ENCODE assay signal across 8 mouse cellular contexts in the genomic region with DNA sequence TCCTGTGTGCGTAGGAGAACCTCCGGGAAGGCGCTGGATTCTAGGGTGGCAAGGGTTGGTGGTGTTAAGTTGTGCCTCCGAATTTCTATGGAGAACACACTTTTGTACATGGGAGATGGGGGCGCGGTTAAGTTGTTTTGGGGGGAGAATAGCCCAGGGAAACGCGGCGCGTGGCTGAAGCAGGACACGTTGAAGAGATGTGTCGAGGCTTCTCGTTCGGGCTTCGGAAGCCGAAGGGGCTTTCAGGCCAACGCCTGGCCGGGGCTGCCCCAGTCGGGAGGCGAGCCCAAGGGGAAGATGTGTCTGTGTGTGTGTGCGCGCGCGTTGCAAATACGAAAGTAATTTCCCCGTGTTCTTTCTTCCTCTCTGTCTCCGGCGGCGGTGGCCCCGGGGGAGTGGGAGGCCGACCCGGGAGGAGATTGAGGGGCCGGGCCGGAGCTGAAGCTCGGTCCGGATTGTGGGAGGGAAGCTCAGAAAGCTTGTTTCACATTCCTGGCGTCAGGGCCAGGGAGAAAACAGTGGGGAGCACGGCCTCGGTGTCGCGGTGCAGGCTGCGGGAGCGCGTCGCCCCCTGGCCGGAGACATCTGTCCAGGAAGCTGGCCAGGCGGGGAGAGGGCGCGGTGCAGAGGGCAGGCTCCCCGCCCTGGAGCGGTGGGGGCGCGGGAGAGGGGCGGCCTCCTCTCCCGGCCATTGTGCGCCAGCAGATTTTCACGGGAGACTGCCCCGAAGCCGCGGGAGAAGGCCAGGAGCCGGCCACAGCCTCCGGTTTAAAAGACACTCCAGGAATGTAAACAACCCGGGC. TPM values are rescaled to one million over a fixed set of nuclear protein-coding genes. Genes with fewer than 3 reads are reported as not detected.
DNase-seq lines count a peak whose midpoint lies in the region; ATAC-seq lines count a peak whose summit lies in the region.

No protein-coding gene starts in this region.

- H3K79me2 ChIP-seq in macrophage (ENCODE audit: inconsistent target) = peaks cover 59% of the 10 kb centered on the region

- under 1% methylated on average over 57 of the region's 63 CpGs for WGBS in embryonic facial prominence, embryonic 13.5 days
- under 1% methylated on average over 63 of the region's 63 CpGs for WGBS in heart, embryonic 15.5 days
- WGBS in macrophage (ENCODE audit: missing documents) = 2% methylated on average over 58 of the region's 63 CpGs

- peaks cover 66% of the 10 kb centered on the region for H3K4me1 ChIP-seq in embryonic facial prominence, embryonic 13.5 days
- peaks cover 62% of the 10 kb centered on the region for H3K4me1 ChIP-seq in heart, embryonic 15.5 days (replicated peaks)

- H3K27ac ChIP-seq in embryonic facial prominence, embryonic 13.5 days = peak overlapping the region; percentile 100
- peak overlapping the region; percentile 100 for H3K27ac ChIP-seq in heart, embryonic 15.5 days
- peak overlapping the region; percentile 99 for H3K27ac ChIP-seq in macrophage

- peak; percentile 38 for ATAC-seq in activated CD4-positive, CD25-positive, alpha-beta regulatory T cell, adult 4 months
- ATAC-seq in embryonic facial prominence, embryonic 13.5 days (ENCODE audit: insufficient number of reproducible peaks, insufficient read depth, low FRiP score, low TSS enrichment, low read depth) = no peak
- ATAC-seq in heart, embryonic 15.5 days (replicated peaks; ENCODE audit: insufficient number of reproducible peaks, insufficient read depth, low FRiP score, low read depth) = no peak

- no peaks in the 10 kb centered on the region for H3K36me3 ChIP-seq in embryonic facial prominence, embryonic 13.5 days
- no peaks in the 10 kb centered on the region for H3K36me3 ChIP-seq in heart, embryonic 15.5 days
- no peaks in the 10 kb centered on the region for H3K36me3 ChIP-seq in macrophage (ENCODE audit: inconsistent target)

- no peaks in the 10 kb centered on the region for H3K27me3 ChIP-seq in embryonic facial prominence, embryonic 13.5 days
- no peaks in the 10 kb centered on the region for H3K27me3 ChIP-seq in heart, embryonic 15.5 days

- peak overlapping the region; percentile 99 for H3K4me3 ChIP-seq in embryonic facial prominence, embryonic 13.5 days
- H3K4me3 ChIP-seq in heart, embryonic 15.5 days = peak overlapping the region; percentile 80
- peak overlapping the region; percentile 92 for H3K4me3 ChIP-seq in macrophage (ENCODE audit: inconsistent target)

- no peaks in the 10 kb centered on the region for H3K9me3 ChIP-seq in embryonic facial prominence, embryonic 13.5 days
- no peaks in the 10 kb centered on the region for H3K9me3 ChIP-seq in heart, embryonic 15.5 days (replicated peaks)

- peak overlapping the region; percentile 94 for H3K4me2 ChIP-seq in embryonic facial prominence, embryonic 13.5 days
- H3K4me2 ChIP-seq in heart, embryonic 15.5 days = peak overlapping the region; percentile 92

- DNase-seq in A20 (ENCODE audit: low read depth, low spot score) = peak; percentile 70
- peak; percentile 85 for DNase-seq in kidney, postnatal 10 days
- DNase-seq in right cerebral cortex, postnatal 4 days = peak; percentile 48
- DNase-seq in frontal cortex, postnatal 25 days (ENCODE audit: low spot score in 2 of 2) = no peak

- H3K9ac ChIP-seq in embryonic facial prominence, embryonic 13.5 days = peak overlapping the region; percentile 99
- H3K9ac ChIP-seq in heart, embryonic 15.5 days = peak overlapping the region; percentile 93

RNA-seq across cellular contexts. Expression of a gene that starts 1.2 kb away (rescaled TPM):
- polyA plus RNA-seq in activated CD4-positive, CD25-positive, alpha-beta regulatory T cell, adult 4 months (2017; shearing (Covaris generic)) = 10 to 100 TPM; 23.8 to 27.9 TPM
- polyA plus RNA-seq in embryonic facial prominence, embryonic 13.5 days (2015; fragmentation: Nextera tagmentation; extraction: Ambion mirVana) = 44.3 and 52.9 TPM in 2 replicates
- 22.1 and 26.2 TPM in 2 replicates for polyA plus RNA-seq in heart, embryonic 15.5 days (2015; fragmentation: Nextera tagmentation; extraction: Ambion mirVana)
- 100 to 1,000 TPM; 201 to 426 (median 339) TPM for total RNA-seq in macrophage (2018; cell fraction: chromatin; rRNA removed)
- 100 to 1,000 TPM; 130 to 224 (median 189) TPM for total RNA-seq in macrophage (2018; cell fraction: cytosol; rRNA removed)
- total RNA-seq in macrophage (2018; cell fraction: nucleus; rRNA removed) = 100 to 1,000 TPM; 176 to 364 (median 261) TPM
- 74.5 to 135 TPM (median 101 TPM) in 3 replicates for polyA plus RNA-seq in macrophage (2018)

Comparison
In these comparisons a context has a peak if more than half of its experiments do, and no peak if none do; other contexts are left out.
1. DNase-seq: peak in A20 (single experiment), kidney, postnatal 10 days (single experiment) and right cerebral cortex, postnatal 4 days (single experiment); none in frontal cortex, postnatal 25 days (0 of 2).
2. Peak in every context shown above with its lines, with median percentiles within 50 percentile points of each other: H3K27ac ChIP-seq and H3K4me3 ChIP-seq.